Mouse (Mus musculus): ENCODE data around the gene Fbxw4. TPM values are rescaled to one million over a fixed set of nuclear protein-coding genes. Genes with fewer than 3 reads are reported as not detected.

The Fbxw4 gene
- total RNA-seq (2022), result 10 to 100 TPM; 27.2 to 32.6 (median 31.2) TPM

- peak; percentile 58 for DNase-seq (ENCODE audit: low spot score)
These were observed at the start of gene Fbxw4 for GRCm38 (mm10) chr19:45659738-45660502. Gene Fbxw4 (minus strand): TSS chr19:45660312.

GRCm38 (mm10) chr19:45708704-45709103 is 48.6 kb upstream of the Fbxw4 start:
- DNase-seq (ENCODE audit: low spot score), result no peak

GRCm38 (mm10) chr19:45696281-45696600 is 36.1 kb upstream of the Fbxw4 start:
- no peak for DNase-seq (ENCODE audit: low spot score)

- no peak for DNase-seq (ENCODE audit: low spot score)
These were observed 35.6 kb upstream of the Fbxw4 start for GRCm38 (mm10) chr19:45695496-45696280.

- DNase-seq (ENCODE audit: low spot score), result no peak
These were observed 33.9 kb upstream of the Fbxw4 start for GRCm38 (mm10) chr19:45694056-45694455.

GRCm38 (mm10) chr19:45692211-45692610 is 32.1 kb upstream of the Fbxw4 start:
- no peak for DNase-seq (ENCODE audit: low spot score)

GRCm38 (mm10) chr19:45691001-45691535 is 31.0 kb upstream of the Fbxw4 start:
- no peak for DNase-seq (ENCODE audit: low spot score)

- DNase-seq (ENCODE audit: low spot score), result no peak
These were observed 26.9 kb upstream of the Fbxw4 start for GRCm38 (mm10) chr19:45687001-45687400.

- no peak for DNase-seq (ENCODE audit: low spot score)
These were observed 23.6 kb upstream of the Fbxw4 start for GRCm38 (mm10) chr19:45683676-45684075.

- DNase-seq (ENCODE audit: low spot score), result no peak
These were observed 20.5 kb upstream of the Fbxw4 start for GRCm38 (mm10) chr19:45680495-45681130.

GRCm38 (mm10) chr19:45676723-45677269 is 16.7 kb upstream of the Fbxw4 start:
- DNase-seq (ENCODE audit: low spot score), result no peak

GRCm38 (mm10) chr19:45675720-45676581 is 15.8 kb upstream of the Fbxw4 start:
- DNase-seq (ENCODE audit: low spot score), result no peak

GRCm38 (mm10) chr19:45675196-45675595 is 15.1 kb upstream of the Fbxw4 start:
- no peak for DNase-seq (ENCODE audit: low spot score)

- DNase-seq (ENCODE audit: low spot score), result no peak
These were observed 12.9 kb upstream of the Fbxw4 start for GRCm38 (mm10) chr19:45672971-45673370.

GRCm38 (mm10) chr19:45668986-45669385 is 8.9 kb upstream of the Fbxw4 start:
- no peak for DNase-seq (ENCODE audit: low spot score)

- no peak for DNase-seq (ENCODE audit: low spot score)
These were observed 3.7 kb upstream of the Fbxw4 start for GRCm38 (mm10) chr19:45663851-45664250.

- peak; percentile 55 for DNase-seq (ENCODE audit: low spot score)
These were observed 335 bp upstream of the Fbxw4 start for GRCm38 (mm10) chr19:45660503-45660790.

GRCm38 (mm10) chr19:45659301-45659737 is 793 bp downstream of the Fbxw4 start:
- DNase-seq (ENCODE audit: low spot score), result peak; percentile 24

GRCm38 (mm10) chr19:45658556-45659268 is 1.4 kb downstream of the Fbxw4 start:
- no peak for DNase-seq (ENCODE audit: low spot score)

GRCm38 (mm10) chr19:45657828-45658227 is 2.3 kb downstream of the Fbxw4 start:
- DNase-seq (ENCODE audit: low spot score), result no peak

Measured in heart, adult 8-10 months (tissue).